Mouse (Mus musculus) embryonic fibroblast, embryonic 13.5 days (primary cell): ENCODE data around the gene Galnt12.

Experiments used
- CTCF ChIP-seq: IDR thresholded peaks from 2 replicates; pipeline ENCODE4 v1.5.1; 2011; ENCODE audit warnings: mild to moderate bottlenecking, control low read depth, low read length, moderate library complexity, borderline replicate concordance; ENCODE audit not compliant: insufficient read depth
- POLR2A ChIP-seq: IDR thresholded peaks from 2 replicates; pipeline ENCODE4 v1.6.1; 2011; ENCODE audit warnings: low read depth, mild to moderate bottlenecking, control low read depth, low read length, moderate library complexity

GRCm38 (mm10) chr4:47172314-47172713, 80.6 kb downstream of the Galnt12 start:
- TF ChIP-seq CTCF (no peak), POLR2A (no peak)
